Mouse (Mus musculus): ENCODE results near the gene Mcrip1.

Gene Mcrip1

DNA sequence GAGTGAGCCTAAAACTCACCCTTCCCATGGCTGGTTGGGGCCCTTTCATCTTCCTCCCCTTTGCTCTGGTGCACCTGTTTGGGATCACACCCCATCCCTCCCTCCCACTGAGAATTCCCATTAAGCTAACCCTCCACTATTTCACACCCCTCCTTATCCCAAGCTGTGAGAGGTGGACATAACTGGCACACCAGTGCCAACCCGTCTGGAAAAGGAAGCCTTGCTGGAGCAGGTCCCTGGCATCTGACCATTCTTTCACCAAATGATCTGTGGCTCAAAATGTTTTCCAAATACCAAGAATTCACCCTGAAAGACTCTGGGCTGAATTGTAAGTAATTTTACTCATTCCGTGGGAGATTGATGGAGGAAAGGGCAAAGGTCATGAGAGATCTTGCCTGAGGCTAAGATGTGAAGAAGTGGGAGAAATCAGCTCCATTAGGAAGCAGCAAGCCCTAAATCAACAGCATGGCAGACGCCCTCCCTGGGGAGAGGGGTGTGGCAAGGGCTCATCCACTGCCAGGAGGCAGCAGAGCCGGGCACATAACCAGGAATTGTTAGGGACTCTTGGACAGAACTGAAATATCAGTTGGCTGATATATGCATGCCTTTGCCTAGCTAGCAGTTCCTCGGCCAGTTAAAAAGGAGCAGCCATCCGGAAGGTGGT is 36.6 kb downstream of the Mcrip1 start:
- no peak for TF ChIP-seq GATA4 (IDR thresholded peaks at IDR 0.05; ENCODE audit: insufficient replicate concordance, low read length)

DNA sequence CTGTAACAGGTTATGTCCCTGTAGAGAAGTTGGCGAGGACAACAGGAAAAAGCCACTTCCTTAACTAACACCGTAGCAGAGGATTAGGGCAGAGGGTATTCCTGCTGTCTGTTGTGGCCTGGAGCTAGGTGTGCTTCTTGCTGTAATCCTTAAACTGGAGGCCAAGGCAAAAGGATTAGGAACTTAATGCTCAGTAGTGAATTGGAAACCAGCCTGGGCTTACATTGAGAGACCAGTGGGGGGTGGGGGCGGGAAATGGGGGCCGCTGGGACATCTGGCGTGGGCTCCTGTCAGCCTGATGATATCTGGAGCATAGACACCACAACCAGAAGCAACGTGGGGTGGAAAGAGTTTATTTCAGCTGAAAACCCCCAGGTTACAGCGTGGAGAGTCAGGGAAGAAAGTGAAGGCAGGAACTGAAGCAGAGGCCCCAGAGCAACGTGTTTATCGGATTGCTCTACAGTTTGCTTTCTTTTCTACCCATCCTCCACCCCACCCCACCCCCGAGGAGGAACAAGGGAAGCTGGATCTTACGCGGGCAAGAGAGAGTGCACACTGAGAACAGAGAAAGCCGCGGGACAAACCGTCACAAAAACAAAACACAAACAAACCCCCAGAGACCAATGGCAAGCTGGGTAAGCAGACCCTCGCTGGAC is 39.0 kb downstream of the Mcrip1 start:
- TF ChIP-seq GATA4 (IDR thresholded peaks at IDR 0.05; ENCODE audit: insufficient replicate concordance, low read length) = no peak

DNA sequence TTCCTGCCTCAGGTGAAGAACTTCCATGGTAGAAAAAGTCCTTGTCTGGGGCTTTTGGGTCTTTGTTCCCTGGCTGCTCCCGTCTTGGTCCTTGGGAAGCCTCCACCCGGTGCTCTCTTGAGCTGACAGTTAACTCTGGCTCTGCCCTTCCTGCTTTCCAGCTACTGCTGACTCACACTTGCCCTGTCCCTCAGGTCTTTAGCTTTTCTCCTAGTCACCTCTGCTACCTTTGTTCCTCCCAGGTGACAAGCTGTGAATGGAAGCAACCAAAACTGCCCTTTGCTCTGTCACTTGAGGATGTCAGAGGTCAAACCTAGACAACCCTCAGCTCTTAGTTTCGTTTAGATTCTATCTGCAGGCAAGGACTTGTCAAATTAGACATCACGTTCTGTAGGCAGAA is 39.6 kb downstream of the Mcrip1 start:
- no peak for TF ChIP-seq GATA4 (IDR thresholded peaks at IDR 0.05; ENCODE audit: insufficient replicate concordance, low read length)

DNA sequence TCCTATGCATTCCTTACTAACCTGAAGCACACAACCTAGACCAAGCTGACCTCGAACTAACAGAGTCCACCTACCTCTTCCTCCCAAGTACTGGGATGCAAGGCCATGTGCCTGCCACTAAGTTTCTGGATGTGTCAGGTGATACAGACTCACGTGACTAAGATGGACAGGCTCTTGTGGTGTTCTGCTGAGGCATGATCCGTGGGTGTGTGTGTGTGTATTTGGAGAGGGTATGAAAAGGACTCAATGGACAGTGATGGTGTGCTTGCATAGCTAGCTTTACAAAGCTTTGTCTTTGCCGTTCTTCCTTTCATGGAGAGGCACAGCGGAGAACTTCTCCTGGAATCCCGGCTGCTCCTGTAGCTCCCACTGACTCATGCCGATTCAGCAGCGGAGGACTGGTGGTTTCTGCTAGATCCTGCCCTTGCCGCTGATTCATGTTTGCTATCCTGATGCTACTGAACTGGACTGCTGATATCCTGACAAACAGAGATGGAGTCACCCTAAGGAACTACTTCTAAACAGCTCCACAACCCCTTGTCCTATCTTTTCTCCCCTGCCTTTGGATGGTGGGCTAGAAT is 41.1 kb downstream of the Mcrip1 start:
- TF ChIP-seq GATA4 (IDR thresholded peaks at IDR 0.05; ENCODE audit: insufficient replicate concordance, low read length) = no peak

DNA sequence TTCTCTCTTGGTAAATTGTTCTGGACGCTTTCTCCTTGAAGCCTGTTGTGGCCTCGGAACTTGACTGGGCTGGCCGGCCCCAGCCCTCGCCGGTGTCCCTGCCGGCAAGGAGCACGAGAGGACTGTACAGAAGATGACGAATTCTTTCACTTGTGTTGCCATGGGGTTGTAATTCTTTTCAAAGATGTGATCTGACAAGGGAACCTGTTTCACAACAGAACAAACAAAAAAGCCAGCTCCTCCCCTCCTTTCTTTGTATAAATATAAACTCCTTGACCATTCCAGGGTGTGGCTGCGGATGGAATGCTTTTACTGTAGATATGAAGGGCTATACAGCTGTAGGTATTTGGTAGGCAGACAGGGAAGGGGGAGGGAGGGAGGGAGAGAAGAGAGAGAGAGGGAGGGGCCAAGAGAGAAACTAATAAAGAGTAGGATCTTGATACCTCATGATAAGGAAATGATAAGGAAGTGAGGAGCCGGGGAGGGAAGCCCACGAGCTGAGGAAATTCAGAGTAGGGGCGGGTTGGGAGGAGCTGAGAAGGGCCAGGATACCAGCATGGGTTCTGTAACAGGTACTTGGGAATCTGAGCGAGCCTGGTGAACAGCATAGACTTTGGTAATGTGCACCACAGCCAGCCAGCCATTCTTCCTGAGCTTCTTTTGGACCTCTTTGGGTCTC is 41.8 kb downstream of the Mcrip1 start:
- TF ChIP-seq GATA4 (IDR thresholded peaks at IDR 0.05; ENCODE audit: insufficient replicate concordance, low read length) = no peak

DNA sequence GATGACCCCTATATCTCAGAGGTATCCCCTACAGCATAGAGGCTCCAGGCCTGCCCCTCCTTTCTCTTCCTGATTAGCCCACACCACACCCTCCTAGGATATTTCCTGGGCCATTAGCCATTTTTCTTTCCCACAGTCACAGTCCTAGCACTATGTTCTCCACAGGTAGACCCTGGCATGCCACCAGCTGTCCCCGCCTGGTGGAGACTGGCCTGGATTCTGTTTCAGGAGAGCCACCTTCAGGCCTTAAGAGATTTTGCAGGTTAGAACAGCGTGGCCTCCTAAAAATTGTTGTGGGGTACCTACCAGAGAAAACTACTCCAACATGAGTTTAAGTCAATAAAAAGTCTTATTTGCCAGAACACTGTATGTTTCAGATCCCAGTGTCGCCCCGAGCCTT is 42.6 kb downstream of the Mcrip1 start:
- no peak for TF ChIP-seq GATA4 (IDR thresholded peaks at IDR 0.05; ENCODE audit: insufficient replicate concordance, low read length)

DNA sequence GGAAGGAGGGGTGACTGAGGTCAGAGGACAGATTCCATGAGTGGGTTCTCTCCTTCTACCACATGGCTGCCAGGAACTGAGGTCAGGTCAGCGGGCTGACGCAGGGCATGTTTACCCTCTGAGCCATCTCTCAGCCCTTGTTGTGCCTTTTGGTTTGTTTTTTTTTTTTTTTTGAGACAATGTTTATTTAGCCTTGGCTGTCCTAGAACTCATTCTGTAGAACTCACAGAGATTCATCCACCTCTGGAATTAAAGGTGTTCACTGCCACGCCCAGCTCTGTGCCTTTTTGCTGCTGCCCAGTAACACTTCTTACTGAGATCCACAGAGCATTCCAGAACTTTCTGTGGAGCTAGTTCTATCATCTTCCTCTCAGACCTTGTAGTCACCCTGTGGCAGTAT is 43.9 kb downstream of the Mcrip1 start:
- TF ChIP-seq GATA4 (IDR thresholded peaks at IDR 0.05; ENCODE audit: insufficient replicate concordance, low read length) = no peak

DNA sequence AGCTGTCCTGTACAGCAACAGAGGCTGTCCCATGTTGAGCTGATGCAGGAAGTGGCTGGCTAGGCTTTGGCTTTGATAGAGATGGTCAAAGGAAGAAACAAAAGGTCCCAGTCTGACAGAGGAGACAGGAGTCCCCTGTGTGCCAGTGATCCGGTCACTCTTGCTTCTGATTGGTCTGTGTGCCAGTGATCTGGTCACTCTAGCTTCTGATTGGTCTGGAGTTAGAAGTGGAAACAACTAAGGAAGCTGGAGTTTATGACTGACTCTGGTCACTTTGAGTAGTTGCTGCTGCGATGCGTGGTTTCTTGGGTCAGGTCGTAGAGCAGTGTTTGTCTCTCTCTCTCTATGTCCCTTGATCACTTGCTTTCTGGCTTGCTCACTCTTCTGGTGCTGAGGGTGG is 47.8 kb downstream of the Mcrip1 start:
- no peak for TF ChIP-seq GATA4 (IDR thresholded peaks at IDR 0.05; ENCODE audit: insufficient replicate concordance, low read length)

DNA sequence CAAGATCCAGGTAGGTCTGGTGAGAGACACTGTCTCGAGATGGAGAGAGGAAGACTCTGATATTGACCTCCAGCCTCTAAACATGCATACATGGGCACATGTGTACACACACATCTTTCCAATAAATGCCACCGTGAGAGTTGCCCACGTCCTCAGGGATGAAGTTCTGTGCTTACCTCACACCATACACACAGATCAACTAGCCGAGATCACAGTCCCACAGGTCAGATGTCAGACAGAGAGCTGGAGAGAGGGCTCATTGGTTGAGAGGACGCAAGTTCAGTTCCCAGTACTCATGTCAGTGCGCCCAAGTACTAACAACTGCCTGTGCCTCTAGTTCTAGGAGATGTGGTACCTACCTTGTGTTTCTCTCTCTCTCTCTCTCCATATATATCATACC is 48.5 kb downstream of the Mcrip1 start:
- TF ChIP-seq GATA4 (IDR thresholded peaks at IDR 0.05; ENCODE audit: insufficient replicate concordance, low read length) = no peak

DNA sequence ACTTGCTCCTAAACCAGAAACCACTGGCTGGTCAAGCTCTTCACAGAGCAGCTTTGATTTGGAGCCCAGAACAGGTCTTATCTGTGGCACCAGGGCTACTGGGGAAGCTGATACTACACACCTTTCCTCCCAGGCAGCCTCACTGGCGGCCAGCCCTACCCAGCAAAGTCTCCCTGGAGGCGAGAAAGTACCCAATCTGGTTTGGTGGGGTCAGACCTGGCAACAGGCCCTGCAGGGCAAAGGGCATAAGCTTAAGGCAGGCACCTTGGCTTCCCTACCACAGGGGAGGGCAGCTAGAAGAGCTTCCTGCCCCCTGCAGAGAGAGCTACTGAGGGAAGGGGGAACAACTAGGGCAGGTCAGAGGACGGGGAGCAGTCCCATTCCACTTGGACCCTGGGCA is 49.2 kb downstream of the Mcrip1 start:
- TF ChIP-seq GATA4 (IDR thresholded peaks at IDR 0.05; ENCODE audit: insufficient replicate concordance, low read length) = peak; percentile 22; the same call in 1 of the 2 replicates

DNA sequence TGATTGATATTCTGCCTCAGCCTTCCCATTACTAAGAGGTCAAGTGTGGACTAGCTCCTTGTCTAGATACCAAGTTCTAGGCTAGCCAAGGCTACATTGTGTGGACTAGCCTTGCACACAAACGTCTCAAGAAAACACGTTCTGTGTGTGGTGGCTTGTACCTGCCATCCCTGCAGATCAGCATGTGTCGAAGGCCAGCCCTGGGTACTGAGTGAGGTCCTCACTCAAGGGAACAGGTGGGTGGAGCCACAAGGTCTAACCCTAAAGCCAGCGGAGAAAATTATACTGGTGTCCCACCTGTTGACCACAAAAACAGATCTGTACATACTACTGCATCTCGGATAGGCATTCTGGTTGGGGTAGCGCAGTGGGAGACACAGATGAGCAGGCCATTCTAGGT is 49.6 kb downstream of the Mcrip1 start:
- TF ChIP-seq GATA4 (IDR thresholded peaks at IDR 0.05; ENCODE audit: insufficient replicate concordance, low read length) = no peak

DNA sequence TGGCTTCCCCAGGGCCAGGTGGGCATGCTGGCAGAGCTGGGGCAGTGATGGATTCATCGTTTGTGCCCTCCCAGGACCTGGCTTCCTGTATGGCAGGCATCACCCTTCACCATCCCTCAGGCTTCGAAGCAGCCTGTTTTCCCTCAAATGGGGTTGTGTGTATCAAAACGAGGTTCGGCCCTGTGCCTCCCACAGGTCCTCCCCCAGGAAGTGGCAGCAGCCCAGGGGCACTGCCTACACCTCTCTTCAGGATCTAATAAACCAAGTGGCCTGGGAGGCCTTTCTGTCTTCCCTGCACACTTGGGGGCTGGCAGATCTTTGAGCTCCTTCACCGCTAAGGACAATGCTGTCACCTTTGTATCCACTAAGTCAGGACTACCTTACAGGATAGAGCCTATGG is 50.6 kb downstream of the Mcrip1 start:
- no peak for TF ChIP-seq GATA4 (IDR thresholded peaks at IDR 0.05; ENCODE audit: insufficient replicate concordance, low read length)

DNA sequence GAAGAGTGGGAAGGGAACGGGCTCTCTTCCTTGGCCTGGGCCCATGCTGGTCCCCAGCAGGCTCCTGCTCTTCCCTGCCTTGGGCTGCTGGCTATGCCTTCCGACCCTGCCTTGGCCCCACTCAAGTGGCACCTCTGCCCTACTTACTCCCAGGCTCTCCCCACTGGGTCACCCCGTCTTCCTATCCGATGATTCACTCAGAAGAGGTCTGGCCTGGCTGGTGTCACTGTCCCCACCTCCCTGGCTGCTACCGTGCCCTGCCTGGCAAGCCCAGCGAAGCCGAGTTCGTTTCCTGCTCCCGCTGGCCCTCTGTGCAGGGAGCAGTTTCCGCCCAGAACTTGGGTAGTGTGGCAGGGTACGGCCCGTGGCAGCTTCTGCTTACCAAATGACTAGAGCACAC is 51.3 kb downstream of the Mcrip1 start:
- TF ChIP-seq GATA4 (IDR thresholded peaks at IDR 0.05; ENCODE audit: insufficient replicate concordance, low read length) = no peak

DNA sequence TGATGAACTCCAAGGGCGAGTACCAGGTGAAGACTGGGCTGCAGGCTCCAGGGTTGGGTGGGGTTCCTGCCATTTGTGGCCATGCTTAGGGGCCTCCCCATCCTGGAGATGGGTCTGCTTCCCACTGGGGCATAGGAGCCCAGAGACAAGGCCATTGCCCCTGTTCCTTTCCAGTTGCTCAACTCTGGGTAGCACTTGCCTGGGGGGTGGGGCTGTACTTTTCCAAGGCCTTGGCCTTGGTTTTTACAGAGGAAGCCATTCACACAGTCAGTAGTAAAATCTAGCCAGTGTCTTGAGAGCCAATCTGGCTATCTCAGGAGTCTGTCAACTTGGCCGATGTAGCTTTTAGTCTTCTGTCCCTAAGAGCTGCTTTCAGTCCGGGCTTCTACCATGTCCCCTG is 52.1 kb downstream of the Mcrip1 start:
- no peak for TF ChIP-seq GATA4 (IDR thresholded peaks at IDR 0.05; ENCODE audit: insufficient replicate concordance, low read length)

DNA sequence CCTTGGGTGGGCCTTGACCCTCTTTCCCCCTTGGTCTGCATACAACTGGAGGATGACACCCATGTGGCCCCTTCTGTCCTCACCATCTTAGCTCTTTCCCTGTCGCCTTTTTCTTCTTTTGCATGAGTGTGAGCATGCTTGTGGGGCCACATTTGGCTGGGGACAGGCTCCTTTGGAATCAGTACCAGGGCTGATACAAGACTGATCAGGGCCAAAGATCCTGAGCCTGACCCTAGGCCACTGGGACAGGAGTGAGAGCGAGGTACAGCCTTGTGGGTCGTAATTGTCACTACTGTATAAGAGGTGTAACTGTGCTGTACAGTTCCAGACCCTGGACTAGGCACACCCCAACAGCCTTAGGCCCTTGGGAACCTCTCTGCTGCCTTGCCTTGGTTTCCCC is 55.6 kb downstream of the Mcrip1 start:
- no peak for TF ChIP-seq GATA4 (IDR thresholded peaks at IDR 0.05; ENCODE audit: insufficient replicate concordance, low read length)

DNA sequence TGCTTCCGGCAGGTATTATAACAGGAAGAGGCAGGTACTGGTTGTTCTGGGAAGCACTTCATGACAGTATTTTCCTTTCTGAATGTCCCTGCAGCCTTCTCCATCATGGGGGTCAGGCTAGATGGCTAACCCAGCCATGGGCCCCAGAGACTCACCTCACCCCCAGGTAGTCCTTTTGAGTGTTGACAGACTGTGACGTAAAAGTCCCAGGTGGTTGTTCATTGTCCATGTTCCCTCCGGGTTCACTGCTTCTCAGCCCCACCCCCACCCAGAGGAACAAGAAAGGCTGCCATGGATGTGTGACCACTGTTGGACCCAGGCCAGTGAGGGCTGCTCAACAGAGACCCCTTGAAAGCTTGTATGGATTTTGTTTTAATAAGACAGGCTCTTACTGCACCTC is 56.2 kb downstream of the Mcrip1 start:
- TF ChIP-seq GATA4 (IDR thresholded peaks at IDR 0.05; ENCODE audit: insufficient replicate concordance, low read length) = no peak

Data from liver, adult (tissue).